Mouse (Mus musculus) neural tube, embryonic 13.5 days (tissue): ENCODE measurements around the gene Nsun4. TPM values are rescaled to one million over a fixed set of nuclear protein-coding genes. Genes with fewer than 3 reads are reported as not detected.

Experiments
- ATAC-seq: fragments of 200-750 bp; cut with Nextera tagmentation; 2 replicates; pipeline ENCODE4 v1.8.0; 2017; ENCODE audit warnings: low read depth, mild to moderate bottlenecking, moderate TSS enrichment, moderate library complexity
- H3K27ac ChIP-seq: fragments of 300-500 bp; sonication (generic); replicated peaks from 2 replicates; pipeline ENCODE4 v1.5.1; 2015; ENCODE audit warnings: moderate library complexity, mild to moderate bottlenecking, inconsistent platforms
- H3K27me3 ChIP-seq: fragments of 300-500 bp; sonication (generic); 2 replicates; pipeline ENCODE4 v1.6.1; 2015; ENCODE audit warnings: mild to moderate bottlenecking, inconsistent platforms
- H3K36me3 ChIP-seq: fragments of 300-500 bp; sonication (generic); 2 replicates; pipeline ENCODE4 v1.6.1; 2015; ENCODE audit warnings: mild to moderate bottlenecking, inconsistent platforms
- H3K4me1 ChIP-seq: fragments of 300-500 bp; sonication (generic); replicated peaks from 2 replicates; pipeline ENCODE4 v1.6.1; 2015; ENCODE audit warnings: inconsistent platforms
- H3K4me2 ChIP-seq: fragments of 300-500 bp; sonication (generic); 2 replicates; pipeline ENCODE4 v1.6.1; 2015; ENCODE audit warnings: inconsistent platforms, mild to moderate bottlenecking, moderate library complexity
- H3K4me3 ChIP-seq: fragments of 300-500 bp; sonication (generic); 2 replicates; pipeline ENCODE4 v1.5.1; 2015; ENCODE audit warnings: mild to moderate bottlenecking, inconsistent platforms
- H3K9ac ChIP-seq: fragments of 300-500 bp; sonication (generic); 2 replicates; pipeline ENCODE4 v1.6.1; 2015; ENCODE audit warnings: moderate library complexity, mild to moderate bottlenecking, inconsistent platforms
- H3K9me3 ChIP-seq: fragments of 300-500 bp; sonication (generic); 2 replicates; pipeline ENCODE4 v1.6.1; 2016; ENCODE audit warnings: inconsistent platforms
- WGBS: fragments of 180-500 bp; shearing (Covaris S2); methylation state at CpG from one replicate; pipeline ENCODE4 v1.1.7; 2015; 5-methylcytosine and 5-hydroxymethylcytosine counted together
- polyA plus RNA-seq: library from polyadenylated mRNA; unstranded; fragments of >200 nt; fragmentation: Nextera tagmentation; extraction: Ambion mirVana; gene quantifications from 2 replicates; pipeline ENCODE4 v1.2.1, GENCODE M21; 2015

The Nsun4 gene
- polyA plus RNA-seq, 1 experiment from 2014 or later: 17.2 TPM

- no peak for ATAC-seq
- no peak overlapping the region for H3K27ac ChIP-seq
- no peak overlapping the region for H3K4me3 ChIP-seq
- peaks cover 42% of the 10 kb centered on the region for H3K36me3 ChIP-seq
- H3K9ac ChIP-seq: no peak overlapping the region
- H3K27me3 ChIP-seq: no peaks in the 10 kb centered on the region
- no peak overlapping the region for H3K4me2 ChIP-seq
- H3K9me3 ChIP-seq: no peaks in the 10 kb centered on the region
- H3K4me1 ChIP-seq: no peaks in the 10 kb centered on the region
- WGBS: 92% methylated on average over 5 of the region's 5 CpGs
Observed at GRCm38 (mm10) chr4:116033374-116033773, 20.3 kb downstream of the Nsun4 start.

DNA sequence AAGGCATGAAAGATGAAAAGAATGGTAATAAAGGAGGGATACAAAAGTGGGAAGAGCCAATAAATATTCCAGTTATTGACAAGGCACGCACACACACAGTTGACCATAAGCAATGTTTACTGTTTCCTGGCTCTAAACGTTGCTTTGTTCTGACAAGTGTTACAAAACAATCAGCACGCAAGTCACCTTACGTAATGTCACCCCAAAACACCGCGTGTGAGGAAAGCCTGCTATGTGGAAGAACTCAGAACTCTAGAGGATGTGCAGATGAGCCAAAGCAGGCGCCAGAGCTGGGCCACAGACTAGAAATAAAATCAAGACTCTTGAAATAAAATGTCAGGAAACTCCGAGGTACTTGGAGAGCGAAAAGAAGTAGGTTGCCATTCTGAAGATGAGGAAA is 20.8 kb downstream of the Nsun4 start:
- Histone ChIP-seq H3K27me3 (no peaks in the 10 kb centered on the region), H3K36me3 (peaks cover 42% of the 10 kb centered on the region), H3K9ac (no peak overlapping the region), H3K4me2 (no peak overlapping the region), H3K9me3 (no peaks in the 10 kb centered on the region), H3K4me3 (no peak overlapping the region), H3K4me1 (no peaks in the 10 kb centered on the region), H3K27ac (no peak overlapping the region)
- ATAC-seq: no peak
- 89% methylated on average over 9 of the region's 9 CpGs for WGBS

DNA sequence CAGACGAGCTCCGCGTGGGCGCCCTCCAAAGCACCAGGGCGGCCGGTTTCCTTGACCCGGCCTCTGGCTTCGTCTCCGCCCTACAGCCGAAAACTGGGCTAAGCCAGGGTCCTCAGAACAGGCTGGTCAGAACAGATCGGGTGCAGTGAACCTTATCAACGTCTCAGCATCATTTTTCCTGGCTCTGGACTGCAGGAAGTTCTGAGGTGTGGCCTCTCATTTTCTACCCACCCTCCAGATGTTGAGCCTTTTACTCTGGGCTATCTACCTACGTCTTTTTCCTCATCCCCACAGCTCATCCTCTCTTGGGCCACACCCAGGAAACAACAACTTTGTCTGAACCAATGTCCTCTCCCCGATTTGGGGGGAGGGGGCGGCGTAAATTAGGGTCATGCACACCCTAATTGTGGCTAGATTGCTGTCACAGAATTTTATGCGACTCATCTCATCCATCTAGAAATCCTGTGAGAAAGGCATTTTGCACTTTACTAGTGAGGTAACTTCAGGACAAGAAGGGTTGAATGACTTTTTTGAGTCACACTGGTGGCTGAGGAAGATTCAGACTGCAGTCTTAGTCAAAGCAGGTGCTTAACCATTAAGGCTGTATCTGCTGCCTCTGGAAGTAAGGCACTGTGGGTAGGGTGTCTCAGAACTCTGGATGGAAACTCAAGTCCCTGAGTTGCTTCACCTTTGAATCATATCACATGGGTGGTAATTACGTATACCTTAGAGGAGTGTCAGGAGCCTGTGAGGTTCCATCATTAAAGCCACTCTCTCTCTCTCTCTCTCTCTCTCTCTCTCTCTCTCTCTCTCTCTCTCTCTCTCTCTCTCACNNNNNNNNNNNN is 35.6 kb downstream of the Nsun4 start, which contains the start of gene Faah:
TSS of gene Faah (minus strand) at position 25 of the 845 bp plus-strand sequence.
- no peaks in the 10 kb centered on the region for H3K9me3 ChIP-seq
- peaks cover 58% of the 10 kb centered on the region for H3K27me3 ChIP-seq
- H3K4me1 ChIP-seq: peaks cover 11% of the 10 kb centered on the region
- peak within 1 kb of the TSS; percentile 80 for H3K9ac ChIP-seq
- 4% methylated on average over 18 of the region's 18 CpGs for WGBS
- peak within 1 kb of the TSS; percentile 25; the same call in 1 of the 2 replicates for H3K27ac ChIP-seq
- peak within 1 kb of the TSS; percentile 65 for H3K4me3 ChIP-seq
- ATAC-seq: no peak; the same call in none of the 2 replicates
- H3K4me2 ChIP-seq: peak within 1 kb of the TSS; percentile 91
- H3K36me3 ChIP-seq: no peaks in the 10 kb centered on the region

DNA sequence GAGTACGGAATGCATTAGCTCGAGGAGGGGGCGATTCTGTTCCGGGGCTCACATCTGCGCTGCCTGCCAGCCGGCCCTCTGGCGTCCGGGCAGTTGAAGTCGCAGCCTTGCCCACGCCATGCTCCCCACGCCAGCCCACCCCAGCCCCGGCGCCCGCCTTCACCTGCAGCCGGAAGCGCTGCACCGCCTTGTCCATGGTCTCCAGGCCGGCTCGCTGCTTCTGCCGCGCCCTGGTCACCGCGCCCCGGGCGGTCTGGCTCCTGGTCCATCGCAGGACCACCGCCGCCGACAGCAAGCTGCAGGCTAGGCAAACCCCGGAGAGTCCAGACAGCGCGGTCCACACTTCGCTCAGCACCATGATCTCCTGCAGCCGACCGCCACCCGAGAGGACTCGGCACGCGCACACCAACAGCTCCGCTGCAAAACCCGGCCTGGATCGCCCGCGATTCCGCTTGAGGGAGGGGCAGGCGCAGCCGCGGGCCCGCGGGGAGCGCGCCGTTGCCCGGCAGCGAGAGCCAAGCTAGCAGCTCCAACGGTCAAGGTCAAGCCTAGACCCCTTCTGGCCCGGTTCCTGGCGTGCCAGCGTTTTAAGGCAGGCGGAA is 36.3 kb downstream of the Nsun4 start:
- H3K27ac ChIP-seq: peak overlapping the region; percentile 25; the same call in 1 of the 2 replicates

DNA sequence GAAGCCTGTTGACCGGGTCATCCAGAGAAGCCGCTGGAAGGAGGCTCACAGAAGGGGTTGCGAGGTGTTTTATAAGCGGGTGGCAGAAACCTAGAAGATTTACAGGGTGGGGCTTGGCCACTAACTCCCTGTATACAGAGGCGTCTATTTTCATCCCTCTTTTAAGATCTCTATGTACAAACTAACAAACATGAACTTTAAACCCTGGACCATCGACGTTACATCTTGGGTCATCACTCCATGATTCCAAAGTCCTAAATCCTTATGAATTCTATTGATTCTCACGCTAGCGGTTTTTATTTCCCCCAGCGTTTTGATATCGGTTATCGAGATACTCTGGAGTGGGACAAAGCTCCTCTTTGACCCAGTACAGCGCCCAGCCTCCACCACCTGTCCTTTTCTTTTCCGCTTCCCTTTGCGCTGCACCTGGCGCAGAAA is 36.8 kb downstream of the Nsun4 start:
- Histone ChIP-seq H3K4me2 (peak overlapping the region; percentile 91), H3K36me3 (no peaks in the 10 kb centered on the region), H3K27ac (peak overlapping the region; percentile 25; the same call in 1 of the 2 replicates), H3K9me3 (no peaks in the 10 kb centered on the region), H3K9ac (peak overlapping the region; percentile 80), H3K4me3 (peak overlapping the region; percentile 65), H3K27me3 (peaks cover 58% of the 10 kb centered on the region), H3K4me1 (peaks cover 11% of the 10 kb centered on the region)
- peak; percentile 25; the same call in 1 of the 2 replicates for ATAC-seq
- 6% methylated on average over 16 of the region's 16 CpGs for WGBS

More for the DNA sequence above, 36.3 kb downstream of the Nsun4 start:
- under 1% methylated on average over 60 of the region's 60 CpGs for WGBS
- peak overlapping the region; percentile 91 for H3K4me2 ChIP-seq
- peak overlapping the region; percentile 65 for H3K4me3 ChIP-seq
- no peaks in the 10 kb centered on the region for H3K9me3 ChIP-seq
- H3K36me3 ChIP-seq: no peaks in the 10 kb centered on the region
- peaks cover 11% of the 10 kb centered on the region for H3K4me1 ChIP-seq
- ATAC-seq: peak; percentile 92
- H3K27me3 ChIP-seq: peaks cover 58% of the 10 kb centered on the region
- peak overlapping the region; percentile 80 for H3K9ac ChIP-seq

DNA sequence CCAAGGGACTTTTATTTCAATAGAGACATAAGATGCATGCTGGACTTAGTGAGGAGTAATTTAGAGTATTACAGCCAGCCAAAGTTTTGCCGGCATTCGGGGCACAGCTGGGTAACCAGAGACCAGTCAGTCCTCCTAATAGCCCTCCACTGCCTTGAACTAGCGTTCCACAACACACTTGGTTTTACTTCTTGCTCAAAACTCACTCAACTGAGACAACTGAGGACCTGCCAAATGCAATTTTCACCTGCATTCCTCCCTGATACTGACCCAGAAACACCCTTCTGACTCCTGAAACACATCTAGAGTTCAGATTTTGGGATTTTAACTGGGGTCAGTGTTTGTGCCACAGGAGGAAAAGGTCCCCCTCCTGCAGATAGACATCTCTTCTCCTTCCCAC is 37.3 kb downstream of the Nsun4 start:
- Histone ChIP-seq H3K27me3 (peaks cover 58% of the 10 kb centered on the region), H3K36me3 (no peaks in the 10 kb centered on the region), H3K9ac (peak overlapping the region; percentile 80), H3K27ac (no peak overlapping the region), H3K4me1 (peaks cover 11% of the 10 kb centered on the region), H3K4me3 (peak overlapping the region; percentile 65), H3K4me2 (peak overlapping the region; percentile 91), H3K9me3 (no peaks in the 10 kb centered on the region)
- ATAC-seq: no peak
- 34% methylated on average over 3 of the region's 3 CpGs for WGBS

DNA sequence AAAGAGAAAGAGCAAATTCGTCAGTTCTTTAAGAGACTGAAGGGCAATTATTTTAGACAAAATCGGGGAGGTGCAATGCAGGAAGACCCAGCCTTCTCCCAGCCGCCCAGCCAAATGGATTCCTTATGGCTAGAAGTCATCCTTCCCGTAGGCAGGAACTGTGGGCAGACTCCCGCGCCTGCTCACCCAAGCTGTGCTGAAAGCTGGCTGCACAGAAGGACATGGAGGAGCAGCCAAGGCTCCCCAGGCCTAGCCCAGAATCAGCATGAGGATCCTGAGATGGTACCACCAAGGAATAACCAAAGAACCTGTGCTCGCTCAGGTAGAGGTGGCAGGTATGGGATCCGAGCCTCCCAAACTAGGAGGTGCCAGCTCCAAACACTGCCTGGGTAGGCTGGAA is 37.7 kb downstream of the Nsun4 start:
- Histone ChIP-seq H3K9me3 (no peaks in the 10 kb centered on the region), H3K4me3 (0 out of 2 replicates have a peak overlapping the region, but pooled peaks have one; percentile 65), H3K36me3 (no peaks in the 10 kb centered on the region), H3K9ac (no peak overlapping the region), H3K4me2 (no peak overlapping the region), H3K4me1 (peaks cover 11% of the 10 kb centered on the region), H3K27ac (no peak overlapping the region), H3K27me3 (peaks cover 58% of the 10 kb centered on the region)
- ATAC-seq: no peak
- 67% methylated on average over 8 of the region's 8 CpGs for WGBS

DNA sequence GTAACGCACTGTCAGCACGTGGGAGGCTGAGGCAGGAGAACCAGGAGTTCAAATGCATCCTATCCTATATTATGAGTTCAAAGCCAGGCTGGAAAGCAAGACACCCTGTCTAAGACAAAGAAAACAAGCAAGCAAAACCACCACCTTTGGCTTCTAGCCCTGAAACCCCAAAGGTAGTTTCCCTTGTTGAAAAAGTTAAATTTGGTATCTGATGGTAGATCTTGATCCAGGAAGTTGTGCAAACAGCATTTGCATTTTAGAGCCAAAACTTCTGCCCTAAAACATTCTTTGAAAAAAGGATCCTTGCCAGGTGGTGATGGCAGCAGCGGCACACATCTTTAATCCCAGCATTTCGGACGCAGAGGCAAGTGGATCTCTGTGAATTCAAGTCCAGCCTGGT is 38.2 kb downstream of the Nsun4 start:
- no peak overlapping the region for H3K4me2 ChIP-seq
- H3K4me1 ChIP-seq: peaks cover 11% of the 10 kb centered on the region
- H3K9me3 ChIP-seq: no peaks in the 10 kb centered on the region

DNA sequence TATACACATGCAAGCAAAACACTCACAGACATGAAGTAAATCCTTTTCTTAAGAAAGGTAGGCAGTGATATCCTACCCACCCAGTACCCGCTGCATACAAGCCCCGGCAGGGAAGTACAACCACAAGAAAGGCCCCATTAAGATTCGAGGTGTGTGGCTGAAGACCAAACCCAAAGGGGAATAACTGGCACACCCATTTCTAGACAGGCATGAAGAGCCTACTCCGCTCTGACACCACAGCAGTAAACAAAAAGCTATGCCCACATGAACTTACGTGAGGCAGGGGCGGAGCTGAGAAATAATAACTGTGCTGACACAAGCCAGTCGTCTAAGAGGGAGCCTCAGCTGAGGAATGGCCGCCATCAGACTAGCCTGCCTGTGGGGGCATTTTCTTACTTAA is 43.5 kb downstream of the Nsun4 start:
- Histone ChIP-seq H3K27me3 (peaks cover 29% of the 10 kb centered on the region), H3K27ac (no peak overlapping the region), H3K4me2 (no peak overlapping the region), H3K9me3 (no peaks in the 10 kb centered on the region), H3K4me3 (no peak overlapping the region), H3K9ac (no peak overlapping the region), H3K36me3 (no peaks in the 10 kb centered on the region), H3K4me1 (no peaks in the 10 kb centered on the region)
- WGBS: 82% methylated on average over 8 of the region's 8 CpGs
- ATAC-seq: no peak

More for the DNA sequence above, 38.2 kb downstream of the Nsun4 start:
- no peaks in the 10 kb centered on the region for H3K36me3 ChIP-seq
- ATAC-seq: no peak
- H3K4me3 ChIP-seq: no peak overlapping the region
- WGBS: 85% methylated on average over 5 of the region's 5 CpGs
- H3K27ac ChIP-seq: no peak overlapping the region
- H3K9ac ChIP-seq: no peak overlapping the region
- peaks cover 59% of the 10 kb centered on the region for H3K27me3 ChIP-seq

GRCm38 (mm10) chr4:116001206-116001605 is 52.5 kb downstream of the Nsun4 start:
- no peak overlapping the region for H3K4me2 ChIP-seq
- H3K27ac ChIP-seq: no peak overlapping the region
- H3K9ac ChIP-seq: no peak overlapping the region
- H3K36me3 ChIP-seq: no peaks in the 10 kb centered on the region
- ATAC-seq: no peak
- H3K9me3 ChIP-seq: no peaks in the 10 kb centered on the region
- no peak overlapping the region for H3K4me3 ChIP-seq
- peaks cover 69% of the 10 kb centered on the region for H3K27me3 ChIP-seq
- H3K4me1 ChIP-seq: peaks cover 6% of the 10 kb centered on the region
- 70% methylated on average over 4 of the region's 4 CpGs for WGBS

- H3K9me3 ChIP-seq: no peaks in the 10 kb centered on the region
- H3K4me2 ChIP-seq: no peak overlapping the region
- H3K4me3 ChIP-seq: no peak overlapping the region
- peaks cover 6% of the 10 kb centered on the region for H3K4me1 ChIP-seq
- H3K27ac ChIP-seq: no peak overlapping the region
- H3K9ac ChIP-seq: no peak overlapping the region
- ATAC-seq: no peak
- H3K27me3 ChIP-seq: peaks cover 67% of the 10 kb centered on the region
- no peaks in the 10 kb centered on the region for H3K36me3 ChIP-seq
- WGBS: 58% methylated on average over 6 of the region's 6 CpGs
Observed at GRCm38 (mm10) chr4:116000671-116001070, 53.0 kb downstream of the Nsun4 start.

GRCm38 (mm10) chr4:115996729-115997128 is 56.9 kb downstream of the Nsun4 start:
- no peak overlapping the region for H3K9ac ChIP-seq
- no peak for ATAC-seq
- no peak overlapping the region for H3K4me2 ChIP-seq
- H3K36me3 ChIP-seq: no peaks in the 10 kb centered on the region
- H3K27ac ChIP-seq: no peak overlapping the region
- peaks cover 38% of the 10 kb centered on the region for H3K27me3 ChIP-seq
- H3K4me1 ChIP-seq: peaks cover 6% of the 10 kb centered on the region
- H3K4me3 ChIP-seq: no peak overlapping the region
- H3K9me3 ChIP-seq: no peaks in the 10 kb centered on the region
- WGBS: 80% methylated on average over 4 of the region's 4 CpGs
